Mouse (Mus musculus) testis, adult 2 months (tissue): ENCODE measurements around the gene Zfp646.

Source experiments
- CTCF ChIP-seq: fragments of 200-500 bp; IDR thresholded peaks from 2 replicates; pipeline ENCODE4 v1.5.1; 2012; ENCODE audit warnings: low read depth, mild to moderate bottlenecking, inconsistent platforms, low read length, moderate library complexity; ENCODE audit not compliant: control insufficient read depth, insufficient read depth, insufficient replicate concordance
- POLR2A ChIP-seq: fragments of 200-500 bp; IDR thresholded peaks from 2 replicates; pipeline ENCODE4 v1.6.1; 2012; ENCODE audit warnings: low read depth, mild to moderate bottlenecking, inconsistent platforms, low read length, moderate library complexity; ENCODE audit not compliant: control insufficient read depth

GRCm38 (mm10) chr7:127875627-127876001, 407 bp upstream of the Zfp646 start:
- TF ChIP-seq CTCF (no peak), POLR2A (no peak)
